Mouse (Mus musculus): Measurements from ENCODE around the gene Rnf8.
A peak's percentile ranks its signal among the peaks of the same experiment; 100 is the strongest.

Gene Rnf8

GRCm38 (mm10) chr17:29627285-29627684 lies 12.7 kb downstream of the Rnf8 start:
- no peak for ATAC-seq (ENCODE audit: low TSS enrichment)

- ATAC-seq (ENCODE audit: low TSS enrichment) = no peak
Observed at GRCm38 (mm10) chr17:29628946-29629345, 14.4 kb downstream of the Rnf8 start.

- no peak for ATAC-seq (ENCODE audit: low TSS enrichment)
Observed at GRCm38 (mm10) chr17:29629620-29630019, 15.0 kb downstream of the Rnf8 start.

- no peak for ATAC-seq (ENCODE audit: low TSS enrichment)
Observed at GRCm38 (mm10) chr17:29632312-29632711, 17.7 kb downstream of the Rnf8 start.

DNA sequence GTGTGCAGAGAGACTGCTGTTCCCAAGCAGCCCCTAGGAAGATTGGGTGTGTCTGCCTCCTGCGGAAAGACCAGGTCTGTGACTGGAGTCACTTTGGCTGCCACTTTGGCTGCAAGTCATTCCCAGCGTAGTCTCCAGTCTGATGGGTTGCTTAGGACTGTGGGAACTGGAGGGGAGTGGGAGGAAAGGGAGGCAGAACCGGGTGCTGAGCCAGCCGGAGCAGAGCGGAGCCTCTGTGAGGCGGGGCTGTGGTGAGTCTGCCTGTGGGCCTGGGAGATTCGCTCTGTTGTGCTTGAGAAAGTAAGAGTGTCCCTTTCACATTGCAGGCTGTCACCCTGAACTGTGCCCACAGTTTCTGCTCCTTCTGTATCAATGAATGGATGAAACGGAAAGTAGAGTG lies 20.9 kb downstream of the Rnf8 start:
- peak; percentile 81; the same call in 1 of the 2 replicates for ATAC-seq (ENCODE audit: low TSS enrichment)

GRCm38 (mm10) chr17:29636118-29636517 lies 21.5 kb downstream of the Rnf8 start:
- peak; percentile 61 for ATAC-seq (ENCODE audit: low TSS enrichment)

DNA sequence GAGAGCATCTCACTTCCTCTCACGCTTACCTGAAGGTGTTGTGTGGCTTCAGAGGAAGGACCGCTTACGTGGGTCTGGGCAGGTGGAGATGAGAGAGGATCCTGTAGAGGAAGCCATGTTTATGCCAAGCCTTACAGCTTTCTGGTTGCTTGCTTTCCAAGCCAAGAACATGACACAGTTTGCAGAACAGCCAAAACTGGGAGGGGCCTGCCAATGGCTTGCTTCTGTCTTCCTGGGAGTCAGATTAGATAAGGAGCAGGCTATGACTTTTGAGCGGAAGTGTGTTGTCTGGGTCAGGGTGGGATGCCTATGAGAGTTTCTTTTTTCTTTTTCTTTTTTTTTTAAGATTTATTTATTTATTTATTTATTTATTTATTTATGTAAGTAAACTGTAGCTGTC lies 22.8 kb downstream of the Rnf8 start:
- ATAC-seq (ENCODE audit: low TSS enrichment) = no peak

DNA sequence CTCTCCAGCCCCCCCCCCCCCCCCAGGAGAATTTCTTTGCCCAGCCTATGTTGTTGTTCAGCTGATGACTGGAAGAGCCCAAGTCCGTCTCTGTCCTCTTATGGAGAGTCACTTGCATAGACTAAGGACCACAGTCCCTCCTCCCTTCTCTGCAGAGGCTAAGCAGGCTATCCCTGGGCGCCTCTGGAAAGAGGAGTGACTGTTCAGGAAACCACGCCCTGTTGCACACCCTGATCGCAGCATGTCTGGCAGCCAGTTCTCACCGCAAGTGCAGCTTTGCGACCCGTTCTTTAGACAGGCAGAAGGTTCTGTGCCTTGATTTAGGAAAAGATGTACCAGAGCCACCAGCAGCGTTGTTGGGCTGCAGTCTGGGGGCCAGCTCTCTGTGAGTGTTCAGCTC lies 23.3 kb downstream of the Rnf8 start:
- ATAC-seq (ENCODE audit: low TSS enrichment) = no peak

DNA sequence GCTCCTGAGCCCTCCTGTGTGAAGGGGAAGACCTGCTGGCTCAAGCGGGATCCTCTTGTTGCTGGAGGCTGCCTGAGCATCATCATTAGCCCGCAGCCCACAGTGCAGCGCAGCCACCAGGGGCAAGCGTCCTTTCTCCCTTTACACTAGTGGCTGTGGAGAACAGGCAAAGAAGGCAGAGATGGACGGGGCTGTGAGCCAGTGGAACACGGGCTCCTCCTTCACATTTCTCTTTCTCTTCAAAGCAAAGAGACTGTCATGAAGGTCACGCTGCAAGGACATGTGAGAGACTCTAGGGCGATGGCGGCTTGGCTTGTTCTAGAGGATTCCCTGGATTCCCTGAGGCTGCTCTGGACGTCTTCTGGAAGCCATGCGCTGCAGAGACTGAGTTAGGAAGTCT lies 26.4 kb downstream of the Rnf8 start:
- no peak for ATAC-seq (ENCODE audit: low TSS enrichment)

DNA sequence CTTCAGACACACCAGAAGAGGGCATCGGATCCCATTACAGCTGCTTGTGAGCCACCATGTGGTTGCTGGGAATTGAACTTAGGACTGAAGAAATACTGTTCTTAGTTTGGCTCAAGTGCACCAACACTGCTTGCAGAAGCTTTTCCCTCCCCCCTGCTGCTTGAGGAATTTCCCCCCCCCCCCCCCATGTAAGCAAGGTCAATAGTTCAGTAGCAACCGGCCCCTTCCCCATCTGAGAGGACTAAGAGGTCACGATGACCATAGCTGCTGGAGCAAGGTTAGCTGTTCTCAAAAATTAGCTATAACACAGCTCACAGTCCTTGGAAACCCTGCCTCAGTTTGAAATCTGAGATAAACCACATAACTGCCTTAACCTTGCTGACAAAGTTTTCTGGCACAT lies 27.6 kb downstream of the Rnf8 start:
- ATAC-seq (ENCODE audit: low TSS enrichment) = no peak

- ATAC-seq (ENCODE audit: low TSS enrichment) = no peak
Observed at GRCm38 (mm10) chr17:29658249-29658648, 43.7 kb downstream of the Rnf8 start.

- ATAC-seq (ENCODE audit: low TSS enrichment) = peak; percentile 93
Observed at GRCm38 (mm10) chr17:29660076-29660761, 45.6 kb downstream of the Rnf8 start, which contains the start of gene Cmtr1. TSS of gene Cmtr1 (plus strand) at chr17:29660595.

- ATAC-seq (ENCODE audit: low TSS enrichment) = no peak; the same call in 1 of the 2 replicates
Observed at GRCm38 (mm10) chr17:29660762-29661391, 46.3 kb downstream of the Rnf8 start.

- no peak for ATAC-seq (ENCODE audit: low TSS enrichment)
Observed at GRCm38 (mm10) chr17:29662145-29662544, 47.6 kb downstream of the Rnf8 start.

DNA sequence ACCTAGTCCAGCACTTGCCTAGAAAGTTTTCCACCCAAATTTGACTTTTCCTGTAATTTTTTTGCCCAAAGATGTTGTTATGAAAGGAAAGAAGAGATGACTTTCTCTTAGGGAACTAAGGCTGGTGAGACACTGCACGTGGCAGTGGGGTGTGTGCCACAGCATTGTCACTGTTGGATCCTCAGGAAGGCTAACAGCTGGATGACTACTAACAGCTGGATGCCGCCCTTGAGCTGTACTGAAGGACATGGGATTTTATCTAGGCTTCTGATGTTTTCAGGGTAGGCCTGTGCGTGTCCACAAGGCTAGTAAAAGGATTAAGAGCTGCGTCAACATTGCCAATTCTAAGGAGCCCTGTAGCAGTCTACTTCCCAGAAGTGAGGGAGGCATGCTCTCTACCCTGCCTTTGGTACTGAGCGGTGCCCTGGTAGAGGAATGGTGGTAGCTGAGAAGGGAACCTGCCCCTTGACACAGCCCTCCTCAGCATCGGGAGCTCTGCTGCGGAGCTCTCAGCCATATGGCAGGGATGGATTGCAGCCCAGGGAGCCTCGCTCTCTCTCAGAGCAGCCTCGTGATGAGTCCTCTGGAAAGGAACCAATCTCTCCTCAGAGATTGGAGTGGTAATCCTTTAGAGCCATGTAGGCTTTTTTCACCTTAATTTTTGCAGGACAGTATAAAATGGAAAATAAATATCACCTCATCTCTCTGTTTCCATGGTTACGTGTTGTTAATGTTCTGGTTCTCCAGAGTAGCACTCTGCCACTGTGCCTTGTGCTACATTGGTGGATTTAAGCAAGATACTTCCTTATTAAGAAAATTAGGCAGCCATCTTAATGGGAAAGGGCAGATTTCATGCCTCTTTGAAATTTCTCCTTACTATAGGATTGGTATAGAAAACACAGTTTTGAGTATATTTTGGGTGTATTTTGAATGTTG lies 53.7 kb downstream of the Rnf8 start:
- ATAC-seq (ENCODE audit: low TSS enrichment) = peak; percentile 95

DNA sequence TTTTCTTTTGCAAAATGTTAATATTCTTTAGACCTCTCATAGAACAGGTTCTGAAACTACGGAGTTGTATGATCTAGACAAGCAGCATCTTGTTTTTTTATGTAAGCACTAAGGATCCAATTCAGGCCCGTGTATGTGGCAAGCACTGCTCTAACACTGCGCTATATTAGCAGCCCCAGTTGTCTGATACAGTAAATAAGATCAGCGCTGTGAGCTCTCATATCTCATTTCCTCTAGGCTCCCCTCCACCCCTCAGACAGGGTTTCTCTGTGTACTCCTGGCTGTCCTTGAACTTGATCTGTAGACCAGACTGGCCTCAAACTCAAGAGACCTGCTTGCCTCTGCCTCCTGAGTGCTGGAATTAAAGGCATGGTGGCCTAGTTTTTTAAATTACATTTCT lies 54.4 kb downstream of the Rnf8 start:
- ATAC-seq (ENCODE audit: low TSS enrichment) = no peak

GRCm38 (mm10) chr17:29669936-29670335 lies 55.3 kb downstream of the Rnf8 start:
- ATAC-seq (ENCODE audit: low TSS enrichment) = no peak

GRCm38 (mm10) chr17:29671021-29671420 lies 56.4 kb downstream of the Rnf8 start:
- ATAC-seq (ENCODE audit: low TSS enrichment) = no peak

DNA sequence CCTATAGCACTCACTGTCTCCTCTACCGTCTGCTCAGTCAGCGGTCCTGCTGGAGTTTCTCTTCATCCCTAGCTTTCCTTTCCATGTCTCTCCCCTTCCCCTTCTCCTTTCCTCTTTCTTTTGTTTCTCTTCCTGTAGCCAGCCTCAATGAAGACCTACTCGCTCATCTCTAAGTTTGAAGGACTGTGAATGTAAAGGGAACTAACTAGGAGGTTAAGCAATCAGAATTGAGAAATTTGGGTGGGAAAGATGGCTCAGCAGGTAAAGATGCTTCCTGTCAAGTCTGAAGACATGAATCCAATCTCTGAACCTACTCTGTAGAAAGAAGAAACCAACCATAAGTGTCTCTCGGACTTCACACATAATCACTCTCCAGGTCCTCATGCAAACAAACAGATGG lies 58.7 kb downstream of the Rnf8 start:
- ATAC-seq (ENCODE audit: low TSS enrichment) = no peak

DNA sequence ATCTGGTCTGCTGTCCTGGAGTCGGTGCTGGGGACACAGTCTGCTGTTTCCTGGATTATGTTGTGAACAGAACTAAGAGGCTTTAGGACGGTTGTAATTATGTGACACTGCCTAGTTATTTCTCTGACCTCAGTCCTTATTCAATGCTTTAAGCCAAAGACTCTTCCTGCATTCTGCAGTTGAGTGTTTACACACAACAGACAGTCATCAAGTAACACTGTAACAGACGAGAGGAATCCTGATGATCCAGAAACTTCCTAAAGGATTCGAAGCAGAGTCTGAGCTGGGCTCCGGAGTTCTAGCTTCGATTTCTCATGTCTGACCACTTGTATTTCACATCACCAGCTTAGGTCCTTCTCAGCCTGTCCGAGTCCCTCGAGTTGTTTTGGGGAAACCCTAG lies 63.9 kb downstream of the Rnf8 start:
- no peak for ATAC-seq (ENCODE audit: low TSS enrichment)

DNA sequence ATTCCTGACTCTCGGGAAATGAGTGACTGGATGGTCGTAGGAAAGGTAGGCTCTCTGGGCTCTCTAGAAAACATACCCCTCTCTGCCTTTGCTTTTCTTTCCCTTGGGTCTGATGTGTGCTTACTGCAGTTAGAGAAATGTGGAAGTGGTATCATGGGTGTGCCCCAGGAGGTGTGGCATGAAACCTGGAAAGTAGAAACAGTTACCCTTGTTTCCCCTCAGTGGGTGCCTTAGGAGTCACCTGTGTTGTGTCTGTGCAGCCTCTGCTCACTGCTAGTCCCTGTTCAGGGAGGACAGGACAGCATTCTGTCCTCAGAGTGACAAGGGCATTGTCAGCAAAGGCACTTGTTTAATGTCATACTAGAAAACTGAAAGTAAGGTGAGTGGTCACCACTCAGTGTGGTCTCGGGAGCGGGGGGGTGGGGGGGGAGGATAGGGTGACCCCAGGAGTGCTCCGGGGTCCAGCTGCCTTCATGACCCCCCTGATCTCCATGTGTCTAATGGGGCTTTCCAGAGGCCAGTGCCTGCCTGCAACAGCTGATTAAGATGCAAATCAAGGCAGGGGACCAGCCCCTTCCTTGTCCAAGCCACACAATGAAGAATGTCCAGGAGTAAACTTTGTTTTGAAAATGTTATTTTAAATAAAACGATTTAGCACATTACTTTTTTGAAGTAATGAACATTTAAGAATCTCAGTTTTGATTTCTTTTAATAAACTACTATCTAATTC lies 64.6 kb downstream of the Rnf8 start:
- ATAC-seq (ENCODE audit: low TSS enrichment) = no peak

- ATAC-seq (ENCODE audit: low TSS enrichment) = no peak
Observed at GRCm38 (mm10) chr17:29680174-29680573, 65.6 kb downstream of the Rnf8 start.
